Mouse (Mus musculus): Measurements from ENCODE around the gene Grik1. TPM values are rescaled to one million over a fixed set of nuclear protein-coding genes. Genes with fewer than 3 reads are reported as not detected.

Grik1 gene
- polyA plus RNA-seq, 1 experiment = 11.3 TPM

DNA sequence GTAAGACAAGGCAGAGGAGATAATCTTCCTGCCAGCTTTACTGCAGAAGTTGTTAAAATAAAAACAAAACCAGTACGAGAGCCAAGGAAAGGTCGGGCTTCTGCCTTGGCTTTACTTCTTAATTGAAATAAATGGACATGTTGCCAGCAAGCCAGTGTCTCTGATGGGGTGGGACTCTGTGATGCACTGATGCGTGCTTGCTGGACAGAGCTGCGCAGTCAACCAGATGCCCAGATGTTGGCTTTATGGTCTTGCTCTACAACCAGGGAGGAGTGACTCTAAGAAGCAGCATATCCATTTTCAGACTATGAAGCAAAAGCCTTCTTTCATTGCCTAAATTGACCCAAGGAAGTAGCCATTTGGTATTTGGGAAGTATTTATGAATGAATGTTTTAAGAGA lies 336.9 kb downstream of the Grik1 start:
- H3K4me3 ChIP-seq (ENCODE audit: insufficient read depth, low read length) = no peak overlapping the region
- H3K27ac ChIP-seq (ENCODE audit: insufficient read depth, low read length) = no peak overlapping the region
- no peak for TF ChIP-seq POLR2A (IDR thresholded peaks at IDR 0.05; ENCODE audit: extremely low read depth, insufficient read depth, low read length)
- no peak for TF ChIP-seq CTCF (IDR thresholded peaks at IDR 0.05; ENCODE audit: extremely low read depth, insufficient read depth, low read length)
- H3K4me1 ChIP-seq (ENCODE audit: control insufficient read depth, insufficient read depth, low read length) = no peaks in the 10 kb centered on the region

DNA sequence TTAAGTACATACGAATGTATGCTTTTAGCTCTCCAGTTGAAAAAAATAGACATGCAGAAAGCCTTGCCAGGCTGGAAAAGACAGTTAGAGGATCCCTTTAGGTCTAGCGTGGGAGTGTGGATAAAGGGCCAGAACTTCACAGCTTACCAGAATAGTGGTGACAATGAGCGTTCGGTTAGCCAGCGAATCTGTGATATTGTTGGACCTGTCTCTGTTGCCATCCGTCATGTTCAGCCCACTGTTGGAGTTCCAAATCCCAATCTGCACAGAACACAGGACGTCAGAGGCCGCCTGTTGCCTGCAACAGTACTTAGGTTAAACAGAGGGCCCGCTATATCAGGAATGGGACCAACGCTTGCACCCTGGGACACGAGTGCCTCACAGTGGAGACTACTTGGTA lies 340.2 kb downstream of the Grik1 start:
- TF ChIP-seq POLR2A (IDR thresholded peaks at IDR 0.05; ENCODE audit: extremely low read depth, insufficient read depth, low read length) = no peak
- TF ChIP-seq CTCF (IDR thresholded peaks at IDR 0.05; ENCODE audit: extremely low read depth, insufficient read depth, low read length) = no peak
- H3K27ac ChIP-seq (ENCODE audit: insufficient read depth, low read length) = no peak overlapping the region
- no peak overlapping the region for H3K4me3 ChIP-seq (ENCODE audit: insufficient read depth, low read length)
- H3K4me1 ChIP-seq (ENCODE audit: control insufficient read depth, insufficient read depth, low read length) = no peaks in the 10 kb centered on the region

DNA sequence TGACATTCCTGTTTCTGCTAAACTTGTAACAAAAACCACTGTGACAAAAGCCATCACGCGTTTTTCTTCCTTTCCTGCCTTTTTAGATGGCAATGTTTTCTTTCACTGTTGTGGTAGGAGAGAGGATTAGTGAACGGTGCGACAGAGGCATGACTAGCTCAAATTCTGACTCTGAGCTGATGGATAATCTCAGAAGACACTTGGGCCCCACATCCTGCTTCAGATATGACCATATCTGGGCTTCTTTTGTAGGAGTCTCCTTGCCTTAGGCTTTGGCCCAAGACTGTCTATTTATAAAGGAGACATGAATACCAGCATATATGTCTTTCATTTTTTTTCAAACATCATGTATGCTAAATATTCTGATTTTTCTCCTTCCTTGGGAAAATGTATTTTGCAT lies 341.9 kb downstream of the Grik1 start:
- Histone ChIP-seq H3K4me3 (ENCODE audit: insufficient read depth, low read length) (no peak overlapping the region), H3K4me1 (ENCODE audit: control insufficient read depth, insufficient read depth, low read length) (no peaks in the 10 kb centered on the region), H3K27ac (ENCODE audit: insufficient read depth, low read length) (no peak overlapping the region)
- TF ChIP-seq POLR2A (IDR thresholded peaks at IDR 0.05; ENCODE audit: extremely low read depth, insufficient read depth, low read length) (no peak), CTCF (IDR thresholded peaks at IDR 0.05; ENCODE audit: extremely low read depth, insufficient read depth, low read length) (no peak)

DNA sequence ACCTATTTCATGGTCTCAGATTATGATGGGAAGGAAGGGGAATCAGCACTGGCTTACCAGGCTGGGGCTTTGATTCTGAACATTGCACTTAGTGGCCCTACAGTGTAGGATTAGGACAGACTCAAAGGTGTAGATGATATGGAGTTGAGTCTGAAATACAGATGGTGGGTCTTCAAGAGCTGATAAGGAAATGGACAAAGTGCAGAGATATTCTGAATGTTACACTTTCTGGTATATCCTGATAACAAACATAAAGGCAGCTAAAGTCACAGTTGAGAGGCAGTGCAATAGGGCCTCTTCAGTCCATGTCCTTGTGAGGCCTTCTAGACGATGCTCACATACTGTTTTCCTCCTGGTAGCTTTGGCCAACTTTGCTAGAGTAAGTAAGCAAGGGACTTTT lies 345.7 kb downstream of the Grik1 start:
- H3K4me1 ChIP-seq (ENCODE audit: control insufficient read depth, insufficient read depth, low read length) = no peaks in the 10 kb centered on the region
- no peak overlapping the region for H3K4me3 ChIP-seq (ENCODE audit: insufficient read depth, low read length)
- H3K27ac ChIP-seq (ENCODE audit: insufficient read depth, low read length) = no peak overlapping the region
- no peak for TF ChIP-seq POLR2A (IDR thresholded peaks at IDR 0.05; ENCODE audit: extremely low read depth, insufficient read depth, low read length)
- no peak for TF ChIP-seq CTCF (IDR thresholded peaks at IDR 0.05; ENCODE audit: extremely low read depth, insufficient read depth, low read length)

DNA sequence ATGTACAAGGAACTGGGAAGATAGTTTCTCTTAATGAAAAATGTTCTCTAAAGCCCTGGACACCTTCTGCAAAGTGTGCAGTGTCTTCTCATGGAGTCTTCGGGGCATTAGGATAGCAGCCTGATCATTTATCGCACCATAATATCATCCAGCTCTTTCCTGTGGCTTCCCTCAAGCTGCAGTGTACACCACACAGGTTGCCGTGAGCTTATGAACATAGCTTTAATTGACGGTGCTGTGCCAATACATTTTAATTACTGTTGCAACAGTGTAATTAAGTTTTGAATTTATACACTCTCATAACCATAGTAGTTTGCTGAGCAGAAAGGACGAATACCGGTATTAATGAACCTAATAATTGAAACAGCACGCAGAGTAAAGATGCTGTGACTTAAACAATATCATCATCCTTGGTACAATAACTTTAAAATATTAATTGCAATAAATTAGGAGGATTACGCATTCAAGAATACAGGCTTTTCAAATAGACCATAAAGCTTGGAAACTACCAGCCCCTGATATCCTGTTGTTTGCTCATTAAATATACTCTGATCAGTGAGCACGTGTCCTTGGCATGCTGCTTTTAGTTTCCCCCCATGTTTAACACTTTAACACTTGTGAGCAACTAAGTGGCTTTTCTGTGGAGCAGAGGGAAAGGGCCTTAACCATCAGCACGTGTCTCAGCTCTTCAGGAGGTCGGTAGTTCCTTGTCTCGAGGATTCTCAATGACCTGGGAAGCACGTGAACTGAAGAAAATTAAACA lies 347.8 kb downstream of the Grik1 start:
- TF ChIP-seq CTCF (IDR thresholded peaks at IDR 0.05; ENCODE audit: extremely low read depth, insufficient read depth, low read length) (no peak), POLR2A (IDR thresholded peaks at IDR 0.05; ENCODE audit: extremely low read depth, insufficient read depth, low read length) (no peak)
- Histone ChIP-seq H3K27ac (ENCODE audit: insufficient read depth, low read length) (no peak overlapping the region), H3K4me3 (ENCODE audit: insufficient read depth, low read length) (no peak overlapping the region), H3K4me1 (ENCODE audit: control insufficient read depth, insufficient read depth, low read length) (no peaks in the 10 kb centered on the region)

DNA sequence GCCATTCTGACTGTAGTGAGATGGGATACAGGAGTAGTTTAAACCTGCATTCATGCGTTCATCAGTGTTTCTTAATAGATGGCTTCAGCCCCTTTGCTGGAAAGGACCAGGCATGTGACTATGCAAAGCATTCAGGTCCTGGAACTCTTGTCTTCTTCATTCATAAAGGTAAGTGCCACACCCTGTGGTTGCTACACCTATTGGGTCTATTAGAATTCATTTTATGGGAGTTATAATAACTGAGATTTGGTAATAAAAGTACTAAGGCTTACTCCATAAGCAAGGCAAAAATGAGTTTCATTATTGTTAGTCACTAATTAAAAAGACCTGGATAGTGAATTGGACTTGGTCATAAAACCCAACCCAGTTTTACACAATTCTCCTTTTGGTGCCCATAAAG lies 355.4 kb downstream of the Grik1 start:
- TF ChIP-seq POLR2A (IDR thresholded peaks at IDR 0.05; ENCODE audit: extremely low read depth, insufficient read depth, low read length) = no peak
- TF ChIP-seq CTCF (IDR thresholded peaks at IDR 0.05; ENCODE audit: extremely low read depth, insufficient read depth, low read length) = no peak

DNA sequence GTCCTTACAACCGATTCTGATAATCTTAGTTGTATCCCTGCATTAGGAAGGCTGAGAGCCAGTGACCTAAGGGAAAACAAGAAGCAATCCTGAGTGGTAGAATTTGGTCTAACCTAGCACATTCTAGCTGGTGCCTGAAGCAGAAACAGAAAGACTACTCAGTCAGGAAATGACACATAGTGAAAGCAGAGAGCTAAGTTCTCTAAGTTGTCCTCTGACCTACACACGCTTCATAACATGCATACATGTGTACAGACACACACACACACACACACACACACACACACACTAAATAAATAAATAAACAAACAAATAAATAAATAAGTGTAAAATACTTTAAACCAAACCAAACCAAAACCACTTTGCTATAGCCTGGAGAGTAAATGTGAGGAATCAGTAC lies 358.7 kb downstream of the Grik1 start:
- no peak for TF ChIP-seq POLR2A (IDR thresholded peaks at IDR 0.05; ENCODE audit: extremely low read depth, insufficient read depth, low read length)
- TF ChIP-seq CTCF (IDR thresholded peaks at IDR 0.05; ENCODE audit: extremely low read depth, insufficient read depth, low read length) = no peak
- Histone ChIP-seq H3K4me3 (ENCODE audit: insufficient read depth, low read length) (no peak overlapping the region), H3K27ac (ENCODE audit: insufficient read depth, low read length) (no peak overlapping the region), H3K4me1 (ENCODE audit: control insufficient read depth, insufficient read depth, low read length) (no peaks in the 10 kb centered on the region)

More for the DNA sequence above, 355.4 kb downstream of the Grik1 start:
- H3K4me3 ChIP-seq (ENCODE audit: insufficient read depth, low read length) = no peak overlapping the region
- no peak overlapping the region for H3K27ac ChIP-seq (ENCODE audit: insufficient read depth, low read length)
- no peaks in the 10 kb centered on the region for H3K4me1 ChIP-seq (ENCODE audit: control insufficient read depth, insufficient read depth, low read length)

DNA sequence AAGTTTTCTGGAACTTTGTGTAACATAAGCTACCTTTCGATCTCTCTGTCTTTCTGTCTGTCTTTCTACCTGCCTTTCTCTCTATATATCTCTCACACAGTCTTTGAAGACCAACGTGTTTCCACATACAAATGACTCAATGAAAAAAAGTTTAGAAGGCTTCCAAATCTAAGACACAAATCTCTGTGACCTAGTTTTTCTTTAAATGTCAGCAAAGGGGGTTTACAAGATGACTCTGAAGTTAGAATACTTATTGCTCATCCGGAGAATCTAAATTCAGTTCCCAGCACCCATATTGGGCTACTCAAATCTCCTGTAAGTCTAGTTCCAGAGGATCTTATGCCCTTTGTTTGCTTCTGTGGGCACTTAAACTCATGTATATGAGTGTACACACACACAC lies 359.5 kb downstream of the Grik1 start:
- TF ChIP-seq CTCF (IDR thresholded peaks at IDR 0.05; ENCODE audit: extremely low read depth, insufficient read depth, low read length) (no peak), POLR2A (IDR thresholded peaks at IDR 0.05; ENCODE audit: extremely low read depth, insufficient read depth, low read length) (no peak)
- Histone ChIP-seq H3K4me3 (ENCODE audit: insufficient read depth, low read length) (no peak overlapping the region), H3K27ac (ENCODE audit: insufficient read depth, low read length) (no peak overlapping the region), H3K4me1 (ENCODE audit: control insufficient read depth, insufficient read depth, low read length) (no peaks in the 10 kb centered on the region)

DNA sequence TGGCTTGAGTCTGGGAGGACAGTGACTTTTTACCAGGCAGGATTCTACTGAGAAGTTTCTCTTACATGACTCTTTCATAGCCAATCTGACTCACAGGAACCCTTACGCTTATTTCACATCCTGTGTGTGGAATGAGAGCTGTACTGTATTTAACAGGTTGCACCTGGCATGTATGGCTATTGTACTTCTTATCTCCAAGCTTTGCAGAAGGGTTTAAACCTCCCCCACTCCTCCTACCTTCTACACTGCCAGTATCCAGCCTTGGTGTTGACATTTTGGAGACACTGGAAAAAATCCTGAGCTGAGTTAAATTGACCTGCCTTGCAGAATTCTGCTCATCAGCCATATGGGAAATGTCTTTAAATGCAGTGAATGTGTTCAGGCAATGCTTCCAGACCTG lies 361.4 kb downstream of the Grik1 start:
- Histone ChIP-seq H3K4me3 (ENCODE audit: insufficient read depth, low read length) (no peak overlapping the region), H3K27ac (ENCODE audit: insufficient read depth, low read length) (no peak overlapping the region), H3K4me1 (ENCODE audit: control insufficient read depth, insufficient read depth, low read length) (no peaks in the 10 kb centered on the region)
- no peak for TF ChIP-seq POLR2A (IDR thresholded peaks at IDR 0.05; ENCODE audit: extremely low read depth, insufficient read depth, low read length)
- no peak for TF ChIP-seq CTCF (IDR thresholded peaks at IDR 0.05; ENCODE audit: extremely low read depth, insufficient read depth, low read length)

DNA sequence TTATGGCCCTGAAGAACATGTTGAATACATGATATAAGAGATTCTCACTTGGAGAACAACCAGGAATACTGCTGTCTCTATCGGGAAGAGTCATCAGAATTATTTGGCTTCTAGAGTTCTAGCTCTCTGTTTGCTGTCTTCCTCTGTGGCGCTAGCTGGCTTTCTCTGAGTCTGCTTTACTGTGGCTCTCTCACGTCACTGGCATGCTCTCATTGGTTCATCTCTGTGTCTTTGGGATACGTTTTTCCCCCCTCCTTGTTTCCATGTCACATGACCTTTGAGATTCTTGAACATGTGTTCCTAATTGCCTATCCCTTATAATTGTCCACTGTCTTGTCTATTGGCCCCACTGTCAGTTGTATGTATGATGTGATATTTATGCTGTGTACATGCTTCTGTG lies 372.2 kb downstream of the Grik1 start:
- TF ChIP-seq POLR2A (IDR thresholded peaks at IDR 0.05; ENCODE audit: extremely low read depth, insufficient read depth, low read length) = no peak
- TF ChIP-seq CTCF (IDR thresholded peaks at IDR 0.05; ENCODE audit: extremely low read depth, insufficient read depth, low read length) = no peak
- Histone ChIP-seq H3K4me3 (ENCODE audit: insufficient read depth, low read length) (no peak overlapping the region), H3K4me1 (ENCODE audit: control insufficient read depth, insufficient read depth, low read length) (peaks cover 1% of the 10 kb centered on the region; the same call in 1 of the 2 replicates), H3K27ac (ENCODE audit: insufficient read depth, low read length) (no peak overlapping the region)

Data from cortical plate, adult 2 months (tissue).